Mouse (Mus musculus) spleen, adult 10 weeks (tissue): ENCODE measurements around the gene Gm13040. TPM values are rescaled to one million over a fixed set of nuclear protein-coding genes. Genes with fewer than 3 reads are reported as not detected.

Experiments
- polyA plus RNA-seq: library from polyadenylated mRNA; stranded (reverse); fragments of 350-450 nt; fragmentation: Illumina TruSeq; extraction: RNeasy Lipid Tissue Mini Kit (QIAGEN cat#74804); gene quantifications from one replicate; pipeline ENCODE4 v1.2.3, GENCODE M21; 2015; ENCODE audit warnings: low replicate concordance; ENCODE audit not compliant: insufficient read depth

The Gm13040 gene
- polyA plus RNA-seq = not detected

DNA sequence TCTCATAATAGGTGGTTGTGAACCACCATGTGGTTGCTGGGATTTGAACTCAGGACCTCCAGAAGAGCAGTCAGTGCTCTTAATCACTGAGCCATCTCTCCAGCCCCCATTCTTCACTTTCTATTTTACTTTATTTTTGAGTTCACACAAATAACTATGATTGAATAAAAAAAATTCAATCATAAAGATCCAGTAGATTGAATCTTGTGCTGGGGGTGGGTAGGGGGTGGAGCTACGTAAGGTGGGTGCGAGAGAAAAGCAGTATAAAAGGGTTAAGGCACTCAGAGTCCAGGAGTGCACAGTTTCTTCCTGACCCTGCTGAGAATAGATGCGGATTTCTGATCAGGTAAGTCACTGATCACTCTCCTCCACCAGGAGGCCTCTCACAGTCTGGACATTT is at the start of gene Gm13040:
Gm13040 (plus strand) TSS at position 301 of the 400 bp plus-strand sequence.

DNA sequence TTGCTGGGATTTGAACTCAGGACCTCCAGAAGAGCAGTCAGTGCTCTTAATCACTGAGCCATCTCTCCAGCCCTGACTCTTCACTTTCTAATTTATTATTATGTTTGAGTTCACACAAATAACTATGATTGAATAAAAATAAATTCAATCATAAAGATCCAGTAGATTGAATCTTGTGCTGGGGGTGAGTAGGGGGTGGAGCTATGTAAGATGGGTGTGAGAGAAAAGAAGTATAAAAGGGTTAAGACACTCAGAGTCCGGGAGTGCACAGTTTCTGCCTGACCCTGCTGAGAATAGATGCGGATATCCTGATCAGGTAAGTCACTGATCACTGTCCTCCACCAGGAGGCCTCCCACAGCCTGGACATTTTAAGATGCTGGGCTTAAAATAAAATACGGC is 24.7 kb upstream of the Gm13040 start, which contains the start of gene Gm13043:
Gm13043 (plus strand) TSS at position 301 of the 400 bp plus-strand sequence.

DNA sequence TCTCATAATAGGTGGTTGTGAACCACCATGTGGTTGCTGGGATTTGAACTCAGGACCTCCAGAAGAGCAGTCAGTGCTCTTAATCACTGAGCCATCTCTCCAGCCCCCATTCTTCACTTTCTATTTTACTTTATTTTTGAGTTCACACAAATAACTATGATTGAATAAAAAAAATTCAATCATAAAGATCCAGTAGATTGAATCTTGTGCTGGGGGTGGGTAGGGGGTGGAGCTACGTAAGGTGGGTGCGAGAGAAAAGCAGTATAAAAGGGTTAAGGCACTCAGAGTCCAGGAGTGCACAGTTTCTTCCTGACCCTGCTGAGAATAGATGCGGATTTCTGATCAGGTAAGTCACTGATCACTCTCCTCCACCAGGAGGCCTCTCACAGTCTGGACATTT is 15.6 kb downstream of the Gm13040 start, which contains the start of the genes BC080695 and Gm13057:
BC080695 (plus strand) TSS at position 301 of the 400 bp plus-strand sequence.
Gm13057 (plus strand) TSS at position 310 of the 400 bp plus-strand sequence.

Other genes with a start within 250 kb of the Gm13040 start
- gene Pdpn, start 236.4 kb upstream of the Gm13040 start, polyA plus RNA-seq = 1.7 TPM
- not detected for gene Lrrc38, start 186.2 kb upstream of the Gm13040 start, polyA plus RNA-seq
- gene Pramel1, start 141.5 kb upstream of the Gm13040 start, polyA plus RNA-seq = not detected
- gene Pramef8, start 123.5 kb upstream of the Gm13040 start, polyA plus RNA-seq = 25.5 TPM
- not detected for gene Oog4, start 85.6 kb upstream of the Gm13040 start, polyA plus RNA-seq
- gene Gm13043, start 24.6 kb upstream of the Gm13040 start, polyA plus RNA-seq = not detected
- not detected for gene BC080695, start 15.7 kb downstream of the Gm13040 start, polyA plus RNA-seq
- not detected for gene Gm13057, start 15.8 kb downstream of the Gm13040 start, polyA plus RNA-seq
- gene Gm13083, start 79.0 kb downstream of the Gm13040 start, polyA plus RNA-seq = not detected
- not detected for gene Gm13088, start 121.3 kb downstream of the Gm13040 start, polyA plus RNA-seq
- not detected for gene Gm13089, start 166.8 kb downstream of the Gm13040 start, polyA plus RNA-seq
- gene Gm13078, start 183.5 kb downstream of the Gm13040 start, polyA plus RNA-seq = not detected